Mouse (Mus musculus): ENCODE measurements around the gene Srgap1.

Srgap1 gene

GRCm38 (mm10) chr10:122046904-122047726 lies at the start of gene Srgap1:
TSS of gene Srgap1 (minus strand) at chr10:122047315.
- in situ Hi-C loops (cut with MboI, MseI) = no loop called here

GRCm38 (mm10) chr10:122096462-122096979 lies 49.4 kb upstream of the Srgap1 start:
- in situ Hi-C loops (cut with MboI, MseI) = loop anchor here (10.0 kb wide), 1 partner anchor 1902 kb away; no protein-coding TSS in a partner anchor

GRCm38 (mm10) chr10:122090472-122090871 lies 43.4 kb upstream of the Srgap1 start:
- in situ Hi-C loops (cut with MboI, MseI) = loop anchor here (10.0 kb wide), 1 partner anchor 1896 kb away; no protein-coding TSS in a partner anchor

GRCm38 (mm10) chr10:122081352-122081751 lies 34.2 kb upstream of the Srgap1 start:
- in situ Hi-C loops (cut with MboI, MseI) = no loop called here

- in situ Hi-C loops (cut with MboI, MseI) = no loop called here
Measured at GRCm38 (mm10) chr10:122069153-122069552, 22.0 kb upstream of the Srgap1 start.

- in situ Hi-C loops (cut with MboI, MseI) = no loop called here
Measured at GRCm38 (mm10) chr10:122055826-122056225, 8.7 kb upstream of the Srgap1 start.

- in situ Hi-C loops (cut with MboI, MseI) = no loop called here
Measured at GRCm38 (mm10) chr10:122054535-122054934, 7.4 kb upstream of the Srgap1 start.

- in situ Hi-C loops (cut with MboI, MseI) = no loop called here
Measured at GRCm38 (mm10) chr10:122051831-122052230, 4.7 kb upstream of the Srgap1 start.

- in situ Hi-C loops (cut with MboI, MseI) = no loop called here
Measured at GRCm38 (mm10) chr10:122047727-122048365, 731 bp upstream of the Srgap1 start.

- in situ Hi-C loops (cut with MboI, MseI) = no loop called here
Measured at GRCm38 (mm10) chr10:122046511-122046903, 608 bp downstream of the Srgap1 start.

- in situ Hi-C loops (cut with MboI, MseI) = no loop called here
Measured at GRCm38 (mm10) chr10:122045946-122046345, 1.2 kb downstream of the Srgap1 start.

GRCm38 (mm10) chr10:122044926-122045325 lies 2.2 kb downstream of the Srgap1 start:
- in situ Hi-C loops (cut with MboI, MseI) = loop anchor here (5.0 kb wide), 1 partner anchor 408 kb away; no protein-coding TSS in a partner anchor

- in situ Hi-C loops (cut with MboI, MseI) = loop anchor here (5.0 kb wide), 1 partner anchor 403 kb away; no protein-coding TSS in a partner anchor
Measured at GRCm38 (mm10) chr10:122040372-122040771, 6.7 kb downstream of the Srgap1 start.

- in situ Hi-C loops (cut with MboI, MseI) = no loop called here
Measured at GRCm38 (mm10) chr10:122039566-122039965, 7.5 kb downstream of the Srgap1 start.

- in situ Hi-C loops (cut with MboI, MseI) = no loop called here
Measured at GRCm38 (mm10) chr10:122038554-122038953, 8.6 kb downstream of the Srgap1 start.

GRCm38 (mm10) chr10:122033271-122033670 lies 13.8 kb downstream of the Srgap1 start:
- in situ Hi-C loops (cut with MboI, MseI) = no loop called here

- in situ Hi-C loops (cut with MboI, MseI) = no loop called here
Measured at GRCm38 (mm10) chr10:122030420-122030819, 16.7 kb downstream of the Srgap1 start.

GRCm38 (mm10) chr10:122029738-122030137 lies 17.4 kb downstream of the Srgap1 start:
- in situ Hi-C loops (cut with MboI, MseI) = no loop called here

GRCm38 (mm10) chr10:122025198-122025597 lies 21.9 kb downstream of the Srgap1 start:
- in situ Hi-C loops (cut with MboI, MseI) = no loop called here

GRCm38 (mm10) chr10:122020906-122021305 lies 26.2 kb downstream of the Srgap1 start:
- in situ Hi-C loops (cut with MboI, MseI) = no loop called here

GRCm38 (mm10) chr10:122020255-122020654 lies 26.9 kb downstream of the Srgap1 start:
- in situ Hi-C loops (cut with MboI, MseI) = no loop called here

- in situ Hi-C loops (cut with MboI, MseI) = no loop called here
Measured at GRCm38 (mm10) chr10:122018594-122019048, 28.5 kb downstream of the Srgap1 start.
